Mouse (Mus musculus) forebrain, embryonic 14.5 days (tissue): Measurements from ENCODE around the gene Hbs1l. TPM values are rescaled to one million over a fixed set of nuclear protein-coding genes. Genes with fewer than 3 reads are reported as not detected.

Experiments
- ATAC-seq: fragments of 200-750 bp; cut with Nextera tagmentation; 2 replicates; pipeline ENCODE4 v1.8.0; 2017; ENCODE audit warnings: mild to moderate bottlenecking, moderate library complexity
- DNase-seq: peaks from one replicate; pipeline ENCODE4 v3.0.0-alpha.2; 2015; ENCODE audit warnings: low spot score
- H3K27ac ChIP-seq: fragments of 300-500 bp; sonication (generic); 2 replicates; pipeline ENCODE4 v1.5.1; 2014; ENCODE audit warnings: low read depth, mild to moderate bottlenecking, control low read depth, low read length, moderate library complexity
- H3K27me3 ChIP-seq: fragments of 300-500 bp; sonication (generic); replicated peaks from 2 replicates; pipeline ENCODE4 v1.6.1; 2014; ENCODE audit warnings: low read length, control low read depth, mixed read lengths; ENCODE audit not compliant: control insufficient read depth, insufficient read depth
- H3K36me3 ChIP-seq: fragments of 300-500 bp; sonication (generic); 2 replicates; pipeline ENCODE4 v1.6.1; 2014; ENCODE audit warnings: low read length, control low read depth; ENCODE audit not compliant: control insufficient read depth, insufficient read depth
- H3K4me1 ChIP-seq: fragments of 300-500 bp; sonication (generic); 2 replicates; pipeline ENCODE4 v1.6.1; 2014; ENCODE audit warnings: antibody characterized with exemption, low read length, control low read depth; ENCODE audit not compliant: control insufficient read depth, insufficient read depth
- H3K4me2 ChIP-seq: fragments of 300-500 bp; sonication (generic); 2 replicates; pipeline ENCODE4 v1.6.1; 2014; ENCODE audit warnings: mild to moderate bottlenecking, control low read depth, low read length
- H3K4me3 ChIP-seq: fragments of 300-500 bp; sonication (generic); 2 replicates; pipeline ENCODE4 v1.5.1; 2014; ENCODE audit warnings: low read depth, low read length, control low read depth
- H3K9ac ChIP-seq: fragments of 300-500 bp; sonication (generic); 2 replicates; pipeline ENCODE4 v1.6.1; 2014; ENCODE audit warnings: mild to moderate bottlenecking, low read length, control low read depth, moderate library complexity
- H3K9me3 ChIP-seq: fragments of 300-500 bp; sonication (generic); replicated peaks from 2 replicates; pipeline ENCODE4 v1.6.1; 2016; ENCODE audit warnings: low read length, control low read depth, mixed read lengths; ENCODE audit not compliant: control insufficient read depth
- WGBS: fragments of 180-500 bp; shearing (Covaris S2); extraction: QIAGEN DNeasy Blood & Tissue Kit; methylation state at CpG from one replicate; pipeline ENCODE4 v1.1.7; 2014; 5-methylcytosine and 5-hydroxymethylcytosine counted together
- polyA plus RNA-seq: library from polyadenylated mRNA; unstranded; fragments of >200 nt; fragmentation: Nextera tagmentation; extraction: Ambion mirVana; gene quantifications from 2 replicates; pipeline ENCODE4 v1.2.1, GENCODE M21; 2014

The Hbs1l gene
- polyA plus RNA-seq = 95.0 and 111 TPM in 2 replicates

DNA sequence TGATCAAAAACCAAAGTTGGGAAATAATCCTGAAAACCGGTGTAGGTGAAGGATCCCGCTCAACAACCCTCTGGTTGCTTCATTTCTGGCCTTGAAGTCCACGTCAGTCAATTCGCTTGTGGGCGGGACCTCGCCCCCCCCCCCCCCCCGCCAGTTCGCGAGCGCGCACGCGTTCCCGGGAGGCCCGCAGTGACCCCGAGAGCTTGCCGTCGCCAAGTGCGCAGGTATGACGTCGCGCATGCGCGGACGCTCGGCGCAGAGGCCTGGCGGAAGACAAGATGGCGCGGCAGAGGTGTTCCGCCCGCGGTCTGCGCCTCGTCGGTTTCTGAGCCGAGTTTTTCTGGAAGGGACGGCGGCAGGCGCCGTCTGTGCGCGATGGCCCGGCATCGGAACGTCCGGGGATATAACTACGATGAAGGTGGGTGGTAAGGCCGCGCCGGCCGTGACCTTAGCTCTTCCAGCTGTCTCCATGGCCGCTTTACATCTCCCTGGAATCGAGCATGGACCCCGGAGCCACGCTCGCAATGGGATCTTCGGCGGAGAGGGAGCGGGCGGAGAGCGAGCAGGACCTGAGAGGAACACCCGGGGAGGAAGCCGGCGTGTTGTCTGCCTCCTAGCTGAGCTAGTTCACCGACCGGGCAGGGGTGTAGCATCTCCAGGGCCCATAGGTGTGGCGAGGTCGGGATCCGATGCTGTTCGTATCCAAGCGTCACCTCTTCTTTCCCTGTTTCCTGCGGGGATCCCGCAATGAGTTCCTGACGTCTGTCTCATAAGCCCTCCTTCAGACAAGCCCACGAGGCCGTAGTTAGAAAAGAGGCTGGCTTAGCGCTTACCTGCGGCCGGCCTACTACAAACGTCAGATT lies at the start of gene Hbs1l:
Gene Hbs1l, plus strand, starts transcription at position 221 of the 863 bp plus-strand sequence.
- Histone ChIP-seq H3K4me2 (peak within 1 kb of the TSS; percentile 53), H3K4me1 (peaks cover 10% of the 10 kb centered on the region), H3K36me3 (peaks cover 18% of the 10 kb centered on the region), H3K9me3 (no peaks in the 10 kb centered on the region), H3K4me3 (peak within 1 kb of the TSS; percentile 81), H3K27me3 (no peaks in the 10 kb centered on the region), H3K9ac (peak within 1 kb of the TSS; percentile 90), H3K27ac (peak within 1 kb of the TSS; percentile 49)
- under 1% methylated on average over 66 of the region's 81 CpGs for WGBS
- peak; percentile 99 for ATAC-seq
- DNase-seq = peak; percentile 97

DNA sequence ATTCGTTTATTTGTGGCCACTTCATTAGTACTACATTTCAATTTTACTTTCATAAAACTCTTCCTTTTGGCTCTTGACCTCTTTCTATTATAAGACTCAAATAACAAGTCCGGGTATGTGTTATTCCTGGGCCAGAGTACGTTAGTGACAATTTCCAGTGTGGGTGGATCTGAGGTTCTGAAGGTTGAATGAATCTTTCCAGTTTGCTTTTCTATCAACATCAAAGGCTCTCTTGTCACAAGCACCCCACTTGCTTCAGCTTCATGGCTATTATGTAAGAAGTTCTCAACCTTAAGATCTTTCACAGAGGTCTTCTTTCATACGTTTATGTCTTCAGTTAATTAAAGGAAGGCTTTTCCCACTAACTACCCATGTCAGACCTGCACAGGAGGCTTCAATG lies 47.2 kb upstream of the Hbs1l start:
- Histone ChIP-seq H3K36me3 (no peaks in the 10 kb centered on the region), H3K4me3 (no peak overlapping the region), H3K27me3 (no peaks in the 10 kb centered on the region), H3K4me1 (no peaks in the 10 kb centered on the region), H3K27ac (no peak overlapping the region), H3K4me2 (no peak overlapping the region), H3K9ac (no peak overlapping the region), H3K9me3 (no peaks in the 10 kb centered on the region)
- DNase-seq (no peak), ATAC-seq (no peak)
- WGBS = 76% methylated on average over 4 of the region's 4 CpGs

DNA sequence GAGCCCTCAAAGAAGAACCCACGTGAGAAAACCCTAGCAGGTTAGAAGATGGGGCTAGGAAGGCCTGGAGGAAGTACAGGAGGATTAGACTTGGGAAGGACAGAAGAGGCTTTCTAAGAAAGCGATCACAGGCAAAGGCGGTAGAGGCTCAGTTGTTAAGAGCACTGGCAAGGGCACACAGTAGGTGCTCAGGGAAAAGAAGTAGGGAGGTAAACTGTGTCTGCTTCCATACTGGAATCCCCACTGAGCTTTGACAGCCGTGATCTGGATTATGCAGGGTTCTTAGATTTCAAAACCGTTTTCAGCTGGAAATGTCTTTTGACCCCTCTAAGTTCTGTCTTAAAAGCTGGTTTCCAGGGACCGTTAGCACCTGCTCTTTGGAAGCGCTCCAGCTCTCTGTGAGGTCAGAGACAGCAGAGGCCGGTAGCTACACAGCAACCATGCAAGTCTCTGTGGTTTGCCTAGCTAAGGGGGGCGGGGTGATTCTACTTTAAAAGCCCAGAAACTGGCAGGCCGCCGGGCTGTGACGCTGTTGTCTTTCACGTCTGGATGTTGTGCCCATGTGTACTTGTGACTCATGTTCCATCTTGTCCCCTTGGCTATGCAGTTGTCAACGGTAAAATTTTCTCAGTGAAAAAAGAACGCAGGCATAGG lies 43.8 kb upstream of the Hbs1l start:
- DNase-seq = peak; percentile 11
- Histone ChIP-seq H3K27ac (no peak overlapping the region), H3K4me1 (no peaks in the 10 kb centered on the region), H3K9ac (no peak overlapping the region), H3K27me3 (no peaks in the 10 kb centered on the region), H3K4me3 (no peak overlapping the region), H3K9me3 (no peaks in the 10 kb centered on the region), H3K36me3 (no peaks in the 10 kb centered on the region), H3K4me2 (no peak overlapping the region)
- 59% methylated on average over 15 of the region's 15 CpGs for WGBS
- no peak for ATAC-seq

GRCm38 (mm10) chr10:21252800-21253199 lies 43.0 kb upstream of the Hbs1l start:
- no peak overlapping the region for H3K9ac ChIP-seq
- no peaks in the 10 kb centered on the region for H3K4me1 ChIP-seq
- no peak overlapping the region for H3K27ac ChIP-seq
- no peaks in the 10 kb centered on the region for H3K9me3 ChIP-seq
- no peak overlapping the region for H3K4me2 ChIP-seq
- 90% methylated on average over 4 of the region's 4 CpGs for WGBS
- DNase-seq (no peak), ATAC-seq (no peak)
- no peak overlapping the region for H3K4me3 ChIP-seq
- H3K36me3 ChIP-seq = no peaks in the 10 kb centered on the region
- H3K27me3 ChIP-seq = no peaks in the 10 kb centered on the region

DNA sequence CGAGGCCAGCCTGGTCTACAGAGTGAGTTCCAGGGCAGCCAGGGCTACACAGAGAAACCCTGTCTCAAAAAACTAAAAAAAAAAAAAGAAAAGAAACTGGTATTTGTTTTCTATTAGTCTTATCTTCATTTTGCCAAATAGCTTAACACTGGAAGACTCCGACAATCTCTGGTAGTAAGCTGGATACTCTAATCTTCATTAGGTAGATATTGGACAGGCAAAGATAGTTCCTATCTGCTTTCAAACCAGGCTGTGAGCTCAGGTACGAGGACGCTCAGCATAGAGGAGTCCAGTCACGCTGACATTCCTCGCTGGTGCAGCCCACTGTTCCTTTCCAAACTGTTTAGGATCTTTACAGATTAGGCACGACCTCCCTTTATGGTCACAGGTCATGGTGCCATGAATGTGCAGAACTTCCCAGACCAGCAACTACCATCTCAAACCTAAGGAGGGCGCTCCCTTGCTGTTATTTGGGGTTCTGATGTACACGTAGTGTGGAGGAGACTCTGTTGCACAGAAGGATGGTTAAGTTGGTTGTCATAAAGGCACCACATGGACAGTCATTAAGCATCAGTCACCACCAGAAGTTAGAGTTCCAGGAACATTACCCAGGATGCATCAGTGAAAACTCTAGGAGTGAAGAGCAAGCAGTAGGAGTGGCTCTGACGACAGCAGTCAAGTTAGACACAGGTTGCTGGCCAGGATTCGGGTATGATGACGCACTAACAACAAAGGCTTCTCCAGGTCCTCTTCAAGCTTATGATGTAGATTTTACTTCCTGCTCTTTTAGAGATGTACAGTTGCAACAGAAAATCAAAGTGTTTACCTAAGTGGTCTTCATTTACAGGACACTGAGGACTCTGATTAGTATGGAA lies 41.3 kb upstream of the Hbs1l start:
- Histone ChIP-seq H3K9ac (no peak overlapping the region), H3K4me3 (no peak overlapping the region), H3K36me3 (no peaks in the 10 kb centered on the region), H3K4me1 (no peaks in the 10 kb centered on the region), H3K9me3 (no peaks in the 10 kb centered on the region), H3K27ac (no peak overlapping the region), H3K4me2 (no peak overlapping the region), H3K27me3 (no peaks in the 10 kb centered on the region)
- DNase-seq = no peak
- 89% methylated on average over 12 of the region's 12 CpGs for WGBS
- no peak for ATAC-seq

- H3K27ac ChIP-seq = no peak overlapping the region
- H3K9ac ChIP-seq = no peak overlapping the region
- no peak overlapping the region for H3K4me2 ChIP-seq
- ATAC-seq = no peak
- no peaks in the 10 kb centered on the region for H3K4me1 ChIP-seq
- no peaks in the 10 kb centered on the region for H3K36me3 ChIP-seq
- 73% methylated on average over 5 of the region's 5 CpGs for WGBS
- no peaks in the 10 kb centered on the region for H3K9me3 ChIP-seq
- H3K27me3 ChIP-seq = no peaks in the 10 kb centered on the region
- DNase-seq = no peak
- no peak overlapping the region for H3K4me3 ChIP-seq
Observed at GRCm38 (mm10) chr10:21257244-21257643, 38.5 kb upstream of the Hbs1l start.

GRCm38 (mm10) chr10:21259649-21260048 lies 36.1 kb upstream of the Hbs1l start:
- Histone ChIP-seq H3K4me3 (no peak overlapping the region), H3K4me2 (no peak overlapping the region), H3K4me1 (no peaks in the 10 kb centered on the region), H3K27ac (no peak overlapping the region), H3K27me3 (no peaks in the 10 kb centered on the region), H3K36me3 (no peaks in the 10 kb centered on the region), H3K9ac (no peak overlapping the region), H3K9me3 (no peaks in the 10 kb centered on the region)
- no peak for DNase-seq
- 70% methylated on average over 2 of the region's 2 CpGs for WGBS
- no peak for ATAC-seq

DNA sequence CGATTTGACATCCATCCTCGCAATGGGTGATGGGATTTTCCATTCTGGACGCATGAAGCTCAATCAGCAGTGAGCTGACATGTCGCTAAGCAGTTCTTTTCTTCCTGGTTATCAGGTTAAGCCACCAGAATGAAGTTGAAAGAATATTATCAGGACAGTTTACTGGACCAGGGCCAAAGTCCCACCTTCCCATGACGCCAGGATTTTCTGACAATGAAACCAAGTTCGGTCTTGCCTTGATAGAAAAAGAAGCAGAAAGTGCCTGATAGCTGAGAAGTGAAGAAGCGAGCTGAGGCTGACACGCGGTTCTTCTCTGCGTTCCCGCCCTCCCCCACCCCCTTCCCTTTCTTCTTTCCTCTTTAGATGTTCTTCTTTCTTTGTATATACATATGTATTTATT lies 30.6 kb upstream of the Hbs1l start:
- no peaks in the 10 kb centered on the region for H3K9me3 ChIP-seq
- H3K36me3 ChIP-seq = no peaks in the 10 kb centered on the region
- H3K27ac ChIP-seq = no peak overlapping the region
- DNase-seq (no peak), ATAC-seq (no peak)
- H3K4me3 ChIP-seq = no peak overlapping the region
- no peak overlapping the region for H3K4me2 ChIP-seq
- 69% methylated on average over 11 of the region's 11 CpGs for WGBS
- H3K9ac ChIP-seq = no peak overlapping the region
- H3K27me3 ChIP-seq = no peaks in the 10 kb centered on the region
- H3K4me1 ChIP-seq = no peaks in the 10 kb centered on the region
